Mouse (Mus musculus) layer of hippocampus, adult 11-12 months (tissue): ENCODE results near the gene Nepro.

Experiments used
- DNase-seq: peaks from one replicate; pipeline ENCODE4 v3.0.0; 2022; ENCODE audit warnings: low spot score

Nepro gene

DNA sequence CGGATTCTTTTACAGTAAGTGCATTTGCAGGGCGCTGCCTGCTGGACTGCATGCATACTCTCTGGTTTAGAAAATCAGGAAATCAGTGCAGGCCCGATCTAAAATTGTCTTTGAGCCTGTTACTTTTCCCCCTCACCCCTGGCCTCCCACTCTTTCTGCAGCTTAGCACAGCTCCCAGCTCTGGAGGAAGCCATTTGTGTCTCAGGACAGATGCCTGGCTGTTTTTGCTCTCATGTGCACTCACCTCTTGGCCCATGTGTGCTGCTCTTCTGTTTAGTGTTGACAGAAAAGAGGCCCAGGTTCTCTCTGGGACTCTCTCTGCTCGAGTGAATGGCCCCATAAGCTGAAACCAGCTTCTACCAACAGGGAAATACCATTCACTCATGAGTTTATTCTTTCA is 20.6 kb upstream of the Nepro start:
- no peak for DNase-seq

DNA sequence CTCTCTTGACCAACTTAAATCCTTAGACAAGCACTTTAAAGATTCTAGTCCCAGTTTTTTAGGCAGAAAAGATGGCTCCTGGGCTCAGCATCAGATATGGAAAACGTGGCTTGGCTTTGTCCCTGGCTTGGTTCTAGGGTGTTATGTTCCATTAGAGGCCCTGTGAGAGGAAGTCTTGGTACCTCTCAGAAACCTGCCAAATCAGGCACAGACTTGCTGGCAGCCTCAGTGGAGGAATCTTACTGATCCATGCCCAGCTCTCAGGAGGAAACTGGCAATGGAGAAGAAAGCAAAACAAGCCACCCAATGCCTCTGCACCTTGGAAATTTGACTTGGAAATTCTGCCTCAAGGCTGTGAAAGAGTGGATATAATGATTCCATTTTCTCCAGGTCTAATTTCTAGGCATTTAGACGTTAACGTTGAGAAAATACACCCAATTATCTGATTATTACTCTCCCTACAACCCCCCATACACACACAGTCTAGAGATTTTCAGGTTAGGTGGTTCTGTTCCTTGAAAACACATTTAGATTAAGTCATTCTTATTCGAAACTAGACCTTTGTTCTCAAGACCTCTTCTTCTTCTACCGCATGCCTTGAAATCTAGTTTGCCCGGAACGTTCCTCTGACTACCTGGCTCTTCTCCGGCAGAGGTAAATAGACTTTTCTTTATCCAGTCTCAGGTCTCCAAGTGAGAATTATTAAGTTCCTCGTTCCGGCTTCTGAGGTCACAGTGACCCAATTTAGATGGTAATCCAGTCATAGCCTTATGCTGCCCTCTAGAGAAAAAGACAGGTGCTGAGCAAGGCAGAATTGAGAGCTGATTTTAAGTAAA is 7.6 kb upstream of the Nepro start:
- peak; percentile 38 for DNase-seq

DNA sequence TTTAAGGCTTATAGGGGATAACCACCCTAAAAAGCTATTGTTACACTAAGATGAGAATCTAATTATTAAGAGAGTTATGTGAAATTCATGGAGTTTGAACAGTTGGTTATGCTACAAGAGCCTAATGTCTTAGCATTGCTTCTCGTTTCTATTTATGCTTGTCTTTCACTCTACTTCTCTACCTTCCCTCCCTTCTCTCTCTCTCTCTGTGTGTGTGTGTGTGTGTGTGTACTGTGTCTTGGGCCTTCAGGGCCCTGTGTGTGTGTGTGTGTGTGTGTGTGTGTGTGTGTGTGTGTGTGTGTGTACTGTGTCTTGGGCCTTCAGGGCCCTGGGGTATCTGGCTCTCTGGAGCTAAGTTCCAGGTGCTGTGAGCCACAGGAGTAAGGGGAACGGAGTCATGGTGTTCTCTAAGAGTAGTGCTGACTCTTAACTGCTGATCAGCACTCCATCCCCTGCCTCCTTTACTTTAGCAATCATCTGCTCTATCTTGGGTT is 6.9 kb upstream of the Nepro start:
- no peak for DNase-seq

DNA sequence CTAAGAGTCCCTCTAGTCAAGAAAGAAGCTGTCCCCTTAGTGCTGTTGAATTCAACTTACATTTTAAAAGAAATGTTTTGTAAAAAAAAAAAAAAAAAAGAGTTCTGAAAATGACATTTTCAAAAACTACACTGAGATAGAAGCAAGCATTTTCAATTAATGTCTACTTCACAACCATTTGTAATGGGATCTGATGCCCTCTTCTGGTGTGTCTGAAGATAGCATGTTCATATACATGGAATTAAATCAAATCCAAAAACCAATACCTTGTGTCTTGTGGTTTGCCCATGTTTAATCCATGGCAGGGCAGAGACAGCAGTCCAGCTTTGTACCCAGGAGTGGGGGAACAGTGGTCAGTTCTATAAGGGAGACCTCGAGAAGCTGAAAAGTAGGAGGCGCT is 6.3 kb upstream of the Nepro start:
- DNase-seq, result no peak

DNA sequence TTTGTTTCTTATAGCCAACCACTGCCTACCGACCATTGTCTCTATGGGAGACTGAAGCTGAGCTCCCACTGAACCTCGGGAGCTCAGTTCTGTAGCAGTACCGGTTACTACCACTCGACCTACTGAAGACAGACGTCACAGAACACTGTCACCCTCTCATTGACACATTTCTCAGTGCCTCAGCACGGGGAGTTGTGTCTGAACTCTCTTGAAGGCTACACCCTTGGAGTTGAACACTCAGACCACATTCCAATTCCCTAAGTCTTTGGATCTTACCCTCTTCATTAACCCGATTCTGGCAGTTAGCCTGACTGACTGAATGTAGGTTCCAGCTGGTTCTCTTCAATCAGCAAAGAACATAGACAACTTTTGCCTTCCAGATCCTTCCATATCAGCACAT is 4.8 kb upstream of the Nepro start:
- no peak for DNase-seq

DNA sequence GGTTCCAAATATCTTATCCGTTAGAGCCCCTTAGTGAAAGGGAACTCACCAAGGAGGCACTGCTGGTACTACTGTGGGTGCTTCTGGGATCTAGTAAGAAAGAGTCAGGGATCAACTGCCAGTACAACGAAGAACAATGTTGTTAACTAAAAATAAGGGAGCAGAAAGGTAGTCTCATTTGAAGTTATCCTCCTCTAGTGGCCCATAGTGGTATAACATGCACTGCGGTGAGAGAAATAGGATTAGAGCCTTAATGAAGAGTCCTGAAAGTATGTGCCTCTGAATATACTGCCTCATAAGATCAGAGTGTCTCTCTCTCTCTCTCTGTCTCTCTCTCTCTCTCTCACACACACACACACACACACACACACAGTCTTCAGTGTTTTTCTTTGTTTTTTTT is 3.6 kb upstream of the Nepro start:
- DNase-seq, result no peak

DNA sequence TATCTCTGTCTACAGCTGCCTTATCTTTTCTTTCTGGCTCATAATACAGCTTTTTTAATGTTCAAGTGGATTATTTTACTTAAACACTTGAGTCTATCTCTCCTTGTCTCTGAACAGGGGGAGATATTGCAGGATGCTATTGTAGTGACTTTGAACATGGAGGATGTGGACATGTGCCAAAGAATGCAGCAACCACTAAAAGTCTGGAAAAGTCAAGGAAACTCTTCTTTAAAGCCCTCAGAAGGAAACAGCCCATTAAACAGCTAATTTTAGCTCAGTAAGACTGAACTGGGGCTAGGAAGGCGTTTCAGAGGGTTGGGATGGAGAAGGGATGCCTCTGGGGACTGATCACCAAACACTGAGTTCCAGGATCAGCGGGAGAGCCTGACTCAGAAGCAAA is 1.4 kb upstream of the Nepro start:
- DNase-seq, result no peak

DNA sequence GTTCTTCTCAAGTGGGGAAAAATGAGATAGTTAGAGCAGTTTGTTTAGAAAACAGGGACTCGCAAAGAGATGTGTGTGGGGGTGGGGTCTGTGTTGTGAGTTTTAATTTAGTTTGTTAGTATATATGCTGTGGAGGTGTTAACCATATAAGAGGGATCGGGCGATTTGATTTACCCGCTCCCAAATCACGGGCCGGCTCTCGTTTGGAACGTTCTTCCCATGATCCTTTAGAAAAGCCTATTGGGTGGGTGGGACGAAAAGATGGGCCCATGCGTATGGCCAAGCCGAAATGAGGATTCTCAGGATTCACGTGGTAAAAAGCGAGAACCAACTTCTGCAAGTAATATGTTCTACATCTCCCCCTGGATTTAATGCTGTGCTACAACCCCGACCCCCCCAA is 746 bp downstream of the Nepro start:
- peak; percentile 55 for DNase-seq

DNA sequence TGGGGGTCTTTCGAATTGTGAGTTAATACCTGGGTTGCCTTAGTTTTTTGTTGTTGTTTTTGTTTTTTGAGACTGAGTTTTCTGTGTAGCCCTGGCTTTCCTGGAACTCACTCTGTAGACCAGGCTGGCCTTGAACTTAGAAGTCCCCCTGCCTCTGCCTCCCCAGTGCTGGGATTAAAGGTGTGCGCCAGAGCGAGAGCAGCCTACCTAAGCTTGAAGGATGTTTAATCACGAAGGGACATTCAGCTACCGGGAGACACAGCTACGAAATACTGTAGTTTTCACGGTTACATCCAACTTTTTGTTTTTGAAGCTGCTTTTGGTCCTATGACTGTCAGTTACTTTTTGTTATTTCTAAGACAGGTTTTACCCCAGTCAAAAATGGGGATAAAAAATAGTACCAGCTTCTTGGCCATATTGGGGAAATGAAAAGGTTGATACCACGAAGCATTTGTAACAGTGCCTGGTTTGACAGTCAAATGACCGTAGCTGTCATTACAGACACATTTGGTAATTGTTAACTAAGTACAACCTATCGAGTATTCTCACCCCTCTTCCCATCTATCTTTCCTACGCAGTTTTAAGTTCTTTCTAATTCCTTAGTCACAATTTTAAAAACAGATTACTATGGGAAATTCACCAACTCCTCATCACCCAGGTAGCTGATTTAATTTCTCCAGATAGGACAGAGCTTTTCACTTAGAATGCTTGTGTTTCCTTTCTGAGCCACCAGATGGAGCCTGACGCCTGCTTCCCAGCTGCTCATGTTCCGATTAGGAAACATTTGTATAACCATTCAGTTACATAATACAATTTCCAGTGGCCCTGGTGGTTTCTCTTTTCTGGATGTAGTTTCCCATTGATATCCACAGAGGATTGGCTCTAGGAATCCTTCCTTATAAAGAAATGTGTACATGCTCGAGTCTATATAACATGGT is 1.5 kb downstream of the Nepro start:
- peak; percentile 88 for DNase-seq

DNA sequence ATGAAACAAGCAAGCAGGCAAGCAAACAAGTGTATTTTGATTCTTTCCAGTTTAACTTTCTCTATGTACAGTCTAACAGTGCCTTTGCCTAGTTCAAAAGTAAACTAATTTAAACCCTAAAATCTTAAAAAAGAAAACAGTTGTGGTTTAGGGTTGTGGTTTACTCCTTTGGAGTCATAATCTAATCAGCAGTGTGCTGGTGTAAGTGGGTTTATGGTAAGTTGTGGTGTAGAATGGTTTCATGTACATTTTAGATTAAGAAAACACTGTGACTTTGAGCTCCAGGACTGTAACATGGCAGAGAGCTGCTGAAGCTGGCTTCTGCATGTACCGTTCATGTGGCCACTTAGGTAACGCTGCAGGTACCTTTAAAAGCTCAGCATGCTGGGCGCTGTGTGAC is 3.4 kb downstream of the Nepro start:
- no peak for DNase-seq

DNA sequence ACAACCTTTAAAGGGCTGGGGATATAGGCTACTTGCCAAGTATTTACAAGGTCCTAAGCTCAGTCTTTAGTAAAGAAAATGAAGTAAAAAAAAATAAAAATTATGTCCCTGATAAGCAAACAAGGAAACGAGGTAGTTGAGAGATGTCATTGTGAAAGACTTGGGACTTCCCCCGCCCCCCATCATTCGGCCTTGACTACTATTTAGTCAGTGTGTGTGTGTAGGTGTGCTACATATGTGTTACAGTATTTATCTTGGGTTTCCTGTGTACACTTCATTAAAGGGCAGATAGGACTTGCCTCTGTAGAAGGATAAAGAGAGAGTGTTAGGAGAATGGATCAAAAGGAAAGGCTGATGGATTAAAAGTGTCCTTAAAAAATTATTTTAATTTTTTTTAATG is 10.0 kb downstream of the Nepro start:
- no peak for DNase-seq

DNA sequence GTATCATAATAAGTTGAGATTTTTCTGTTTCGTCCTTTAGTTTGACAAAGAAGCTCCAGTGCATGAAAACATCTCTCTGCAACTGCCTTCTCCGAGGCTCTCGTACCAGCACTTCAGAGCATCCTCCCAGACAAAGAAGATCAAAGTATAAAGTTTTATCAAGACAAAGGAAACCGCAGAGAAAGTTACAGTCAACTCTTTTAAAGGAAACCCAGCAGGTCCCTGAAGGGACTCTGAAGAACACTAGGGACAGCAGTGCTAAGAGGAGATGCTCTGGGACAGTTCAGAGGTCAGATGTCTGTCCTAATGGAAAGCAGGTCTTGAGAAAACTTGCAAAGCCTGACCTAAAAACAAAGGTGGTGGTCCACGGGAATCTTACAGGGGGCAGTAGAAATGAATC is 11.6 kb downstream of the Nepro start:
- no peak for DNase-seq

DNA sequence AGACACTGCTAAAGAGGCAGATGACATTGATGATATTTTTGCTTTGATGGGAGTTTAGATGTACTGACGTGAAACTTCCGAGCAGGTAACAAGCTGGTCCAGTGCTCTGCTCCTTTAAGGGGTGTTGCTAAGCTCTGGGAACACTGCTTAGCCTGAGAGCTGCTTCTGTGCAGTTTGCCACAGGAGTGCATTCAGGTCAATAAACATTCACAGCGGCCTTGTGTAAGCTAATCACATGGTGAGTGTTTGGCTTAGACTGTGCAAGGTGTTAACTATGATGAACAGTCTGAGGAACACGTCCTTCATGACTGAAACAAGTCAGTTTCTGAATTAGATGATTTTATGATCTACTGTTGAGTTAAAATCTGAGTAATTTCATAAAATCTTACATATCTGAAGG is 12.0 kb downstream of the Nepro start:
- no peak for DNase-seq

DNA sequence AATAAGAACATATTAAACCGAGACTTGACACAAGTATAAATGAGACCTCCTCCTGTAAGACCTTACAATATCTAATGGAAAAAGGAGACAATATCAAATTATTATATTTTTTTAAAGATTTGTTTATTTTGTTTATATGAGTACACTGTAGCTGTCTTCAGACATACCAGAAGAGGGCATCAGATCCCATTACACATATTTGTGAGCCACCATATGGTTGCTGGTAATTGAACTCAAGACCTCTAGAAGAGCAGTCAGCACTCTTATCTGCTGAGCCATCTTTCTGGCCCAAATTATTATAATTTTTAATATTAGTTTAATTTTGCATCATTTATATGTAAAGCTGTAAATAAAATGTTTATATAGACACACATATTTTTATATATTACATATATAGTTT is 18.7 kb downstream of the Nepro start:
- DNase-seq, result no peak

DNA sequence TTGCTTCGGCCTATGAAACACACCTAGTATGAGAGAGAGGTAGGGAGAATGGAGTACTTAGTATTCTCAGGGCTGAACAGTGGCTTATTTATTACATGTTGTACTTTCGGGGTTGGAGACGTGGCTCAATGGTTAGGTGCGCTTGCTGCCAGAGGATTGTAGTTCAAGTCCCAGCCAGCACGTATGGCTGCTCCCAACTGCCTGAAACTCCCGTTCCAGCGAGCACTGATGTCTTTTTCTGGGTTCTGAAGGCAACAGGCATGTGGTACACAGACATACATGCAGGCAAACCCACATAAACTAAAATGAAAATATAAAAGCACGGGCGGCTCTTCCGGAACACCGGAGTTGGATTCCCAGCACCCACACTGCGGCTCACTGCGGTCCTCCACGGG is 21.4 kb downstream of the Nepro start:
- no peak for DNase-seq

DNA sequence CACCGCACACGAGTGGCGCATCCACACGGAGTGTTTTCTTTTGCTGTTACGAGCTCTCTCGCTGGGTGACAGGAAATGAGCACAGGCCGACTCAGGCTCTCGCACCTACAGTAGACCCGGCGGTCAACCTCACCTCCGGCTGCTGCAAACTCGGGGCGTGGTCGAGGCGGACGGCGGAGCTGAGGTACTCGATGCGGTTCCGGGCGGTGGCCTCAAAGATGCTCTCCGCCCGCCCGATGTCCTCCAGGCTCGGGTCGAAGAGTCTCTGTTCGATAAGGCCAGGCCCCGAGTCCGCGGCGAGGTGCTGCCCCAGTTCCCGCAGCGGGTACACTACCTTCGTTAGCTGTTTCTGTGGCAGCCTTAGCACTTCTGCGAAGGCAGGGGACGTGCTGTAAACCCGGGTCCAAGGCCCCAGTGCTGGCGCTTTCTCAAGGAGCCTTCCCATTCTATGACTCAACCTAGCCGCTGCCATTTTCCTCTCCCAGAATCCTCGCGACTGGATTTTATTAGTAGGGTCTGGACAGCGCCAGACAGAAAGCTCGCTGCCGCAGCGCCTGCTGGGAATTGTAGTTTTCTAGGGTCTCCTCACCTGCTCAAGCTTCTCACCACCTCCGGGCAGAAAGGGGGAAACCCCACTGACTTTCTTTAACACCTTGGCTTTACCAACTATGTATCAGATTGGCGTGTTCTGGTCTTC is 21.9 kb downstream of the Nepro start, which contains the start of gene Gtpbp8:
Gene Gtpbp8 (minus strand): TSS at position 498 of the 697 bp plus-strand sequence.
- DNase-seq, result peak; percentile 85

DNA sequence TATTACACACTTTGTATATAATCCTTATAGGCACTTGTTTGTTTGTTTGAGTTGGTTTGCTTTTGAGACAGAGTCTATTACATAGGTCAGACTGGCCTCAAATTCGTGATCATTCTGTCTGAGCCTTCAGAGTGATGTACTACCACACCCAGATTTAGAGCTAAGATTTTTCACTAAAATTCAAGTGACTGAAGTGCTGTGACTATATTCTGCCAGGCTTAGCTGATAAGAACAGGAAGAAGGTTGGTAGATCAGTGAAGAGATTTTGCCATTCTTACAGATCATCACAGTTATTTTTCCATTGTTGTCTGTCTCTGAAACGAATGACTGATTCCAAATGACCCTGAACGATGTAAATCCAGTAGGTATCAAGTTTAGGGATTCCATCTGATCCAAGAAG is 23.9 kb downstream of the Nepro start:
- no peak for DNase-seq

DNA sequence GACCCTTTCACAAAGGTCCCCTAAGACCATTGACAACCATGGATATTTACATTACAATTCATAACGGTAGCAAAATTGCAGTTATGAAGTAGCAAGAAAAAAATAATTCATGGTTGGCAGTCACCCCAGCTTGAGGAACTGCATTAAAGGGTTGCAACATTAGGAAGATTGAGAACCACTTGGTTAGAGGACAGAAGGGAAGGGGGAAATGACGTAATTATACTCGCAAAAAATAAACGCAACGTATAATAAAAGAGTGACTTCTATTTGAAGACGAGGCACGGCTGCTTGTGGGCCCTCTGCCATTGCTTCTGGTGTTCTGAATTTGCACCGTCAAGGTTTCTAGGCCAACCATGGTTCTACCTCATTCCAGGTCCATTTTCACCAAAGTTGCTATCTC is 33.6 kb downstream of the Nepro start:
- DNase-seq, result no peak

DNA sequence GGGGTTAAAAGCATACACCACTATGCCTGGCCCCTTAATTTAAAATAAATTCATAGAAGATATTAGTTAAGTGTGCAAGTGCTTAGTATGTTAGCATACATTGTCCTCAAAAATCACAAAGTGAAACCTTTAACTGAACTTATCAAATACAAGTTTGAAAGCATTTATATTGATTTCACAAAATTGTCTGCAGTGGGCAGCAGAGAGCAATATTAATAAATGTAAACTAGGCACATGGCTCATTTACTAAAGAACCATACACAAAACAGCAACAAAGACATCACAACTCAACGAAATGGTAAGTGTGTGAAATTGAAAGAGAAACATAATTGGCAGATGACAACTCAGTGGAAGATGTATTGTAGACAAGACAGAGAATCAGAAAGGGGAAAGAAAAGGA is 37.7 kb downstream of the Nepro start:
- no peak for DNase-seq

DNA sequence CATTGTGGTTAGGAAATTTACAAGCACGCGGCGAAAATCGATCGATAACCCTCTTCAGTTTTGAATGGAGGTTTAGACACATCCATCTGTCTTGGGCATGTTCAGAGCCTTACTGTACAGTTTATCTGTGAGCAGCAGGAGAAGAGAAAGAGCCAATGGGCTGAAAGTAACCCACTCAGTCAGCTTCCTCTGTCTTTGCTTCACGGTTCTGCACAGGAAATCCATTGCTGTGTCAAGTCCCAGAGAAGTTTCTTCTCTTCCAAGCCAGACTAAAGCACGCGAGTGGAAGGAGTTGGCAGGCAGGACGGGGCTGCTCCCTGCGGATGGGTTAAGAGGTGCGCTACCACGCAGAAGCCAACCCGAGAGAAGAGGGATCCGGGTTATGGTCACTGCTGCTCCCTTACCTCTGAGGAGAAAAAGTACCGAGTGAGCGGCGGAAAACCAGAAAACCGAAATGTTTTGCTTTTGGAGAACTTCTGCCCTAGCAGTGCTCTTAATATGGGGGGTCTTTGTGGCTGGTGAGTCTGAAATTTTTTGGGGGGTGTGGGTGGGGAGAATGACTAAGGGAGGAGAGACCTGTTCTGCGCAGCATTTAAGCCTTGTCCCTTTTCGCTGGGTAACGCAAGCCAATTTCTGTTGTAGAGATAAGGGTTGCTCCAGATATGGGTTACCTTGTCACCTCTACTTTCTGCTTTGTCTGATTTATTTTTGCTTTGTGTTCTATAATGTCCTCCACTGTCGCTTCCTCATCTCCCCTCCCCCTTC is 41.6 kb downstream of the Nepro start, which contains the start of gene Cd200r1:
Gene Cd200r1 (plus strand): TSS at position 182 of the 765 bp plus-strand sequence.
- no peak for DNase-seq

DNA sequence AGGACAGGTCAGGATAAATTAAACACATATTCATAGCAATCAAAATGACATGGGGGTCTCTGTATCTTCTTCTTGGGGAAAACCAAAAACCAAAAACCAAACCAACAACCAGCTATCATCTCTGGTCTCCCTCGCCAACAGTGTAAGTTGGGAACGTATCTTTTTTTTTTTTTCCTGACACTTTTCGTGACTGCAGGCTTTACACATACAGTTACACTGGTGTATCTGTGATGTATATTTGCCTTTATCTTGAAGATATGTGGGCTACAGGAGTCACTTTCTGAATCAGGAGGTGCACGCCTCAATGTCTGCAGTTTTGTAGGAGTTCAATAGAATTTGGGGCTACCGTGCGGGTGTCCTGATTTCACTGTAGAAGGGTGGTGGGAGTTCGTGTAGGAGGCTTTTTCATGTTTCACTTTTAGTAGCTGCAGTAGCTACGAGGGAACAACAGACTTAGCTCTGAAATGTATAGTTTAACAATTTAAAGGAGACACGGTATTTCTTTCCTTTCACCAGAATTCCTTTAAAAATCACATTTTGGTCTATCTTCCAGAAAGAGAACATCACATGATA is 42.3 kb downstream of the Nepro start:
- no peak for DNase-seq
